Mouse (Mus musculus) adipocyte (in vitro differentiated cells): ENCODE measurements at regions not wholly inside any gene's neighbourhood (a gene's known extent, or its start where the extent isn't known, plus 50 kb on each side); places are given as distances from the start of the nearest gene placed in this dataset.
"Not testable (repeated sequence)": the region's sequence is repeated elsewhere in the genome, so short reads cannot be mapped to it uniquely, and the experiment has no call there.

Experiments used
- DNase-seq: peaks from one replicate; pipeline ENCODE4 v3.0.0-alpha.2; 2016; ENCODE audit warnings: low spot score

DNA sequence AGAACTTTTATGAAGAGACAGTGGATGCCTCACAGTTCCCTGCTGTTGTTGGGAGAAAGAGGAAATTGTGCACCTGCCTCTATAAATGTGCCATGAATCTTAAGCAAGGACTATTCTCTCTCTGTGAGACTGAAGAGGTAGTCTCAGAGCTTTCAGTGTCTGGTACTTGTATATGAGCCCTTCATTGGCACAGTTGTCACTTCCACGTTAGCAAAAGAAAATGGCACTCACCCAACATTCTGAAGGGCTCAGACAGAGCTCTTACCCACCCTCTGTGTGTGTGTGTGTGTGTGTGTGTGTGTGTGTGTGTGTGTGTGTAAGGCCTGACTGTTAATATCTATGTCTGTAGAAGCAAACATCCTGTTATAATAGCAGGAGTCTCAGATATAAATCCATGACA lies 75.6 kb upstream of the Lhfpl3 start:
- no peak for DNase-seq

GRCm38 (mm10) chr5:22641233-22641632 lies 91.0 kb upstream of the Orc5 start:
- peak; percentile 30 for DNase-seq

DNA sequence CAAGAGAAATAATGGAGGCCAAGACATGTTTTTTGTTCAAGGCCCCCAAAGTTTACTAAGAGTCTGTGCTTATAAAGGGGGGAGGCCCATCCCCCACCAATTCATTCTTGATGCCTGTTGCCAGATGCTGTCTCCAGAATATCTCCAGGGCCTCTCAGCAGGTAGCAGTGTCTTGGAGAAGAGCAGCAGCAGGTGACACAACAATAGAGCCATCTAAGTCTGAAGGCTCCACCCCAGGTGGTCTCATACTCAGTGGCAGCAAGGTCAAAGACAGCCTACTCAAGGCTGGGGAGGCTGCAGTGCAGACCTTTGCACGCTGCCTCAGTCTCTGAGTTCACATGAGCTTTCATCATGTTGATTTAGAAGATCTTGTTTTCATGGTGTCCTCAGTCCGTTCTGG lies 66.8 kb upstream of the Orc5 start:
- not testable (repeated sequence) for DNase-seq
